Mouse (Mus musculus) retina, postnatal 7 days (tissue): Measurements from ENCODE around the gene Olfr809.

ENCODE experiments used
- DNase-seq: peaks from one replicate; pipeline ENCODE4 v3.0.0-alpha.2; 2012; ENCODE audit warnings: low read depth, low spot score

Olfr809 gene

GRCm38 (mm10) chr10:129774338-129774737 lies at the start of gene Olfr809:
TSS of gene Olfr809 (plus strand) at chr10:129774638.
- DNase-seq: no peak

GRCm38 (mm10) chr10:129729275-129729674 lies 45.2 kb upstream of the Olfr809 start, which contains the start of gene Olfr805:
TSS of gene Olfr805 (minus strand) at chr10:129729375.
- no peak for DNase-seq

GRCm38 (mm10) chr10:129741821-129742220 lies 32.6 kb upstream of the Olfr809 start, which contains the start of gene Olfr806:
TSS of gene Olfr806 (minus strand) at chr10:129741921.
- DNase-seq: no peak

GRCm38 (mm10) chr10:129757693-129758092 lies 16.7 kb upstream of the Olfr809 start, which contains the start of gene Olfr807:
TSS of gene Olfr807 (minus strand) at chr10:129757793.
- no peak for DNase-seq

- DNase-seq: no peak
These were observed 9.3 kb upstream of the Olfr809 start, which contains the start of gene Olfr808 for GRCm38 (mm10) chr10:129765182-129765581. TSS of gene Olfr808 (plus strand) at chr10:129765482.

- DNase-seq: no peak
These were observed 3.7 kb downstream of the Olfr809 start for GRCm38 (mm10) chr10:129778123-129778522.

GRCm38 (mm10) chr10:129794817-129795216 lies 20.4 kb downstream of the Olfr809 start, which contains the start of gene Olfr810:
TSS of gene Olfr810 (minus strand) at chr10:129794917.
- DNase-seq: no peak

- no peak for DNase-seq
These were observed 29.9 kb downstream of the Olfr809 start, which contains the start of gene Olfr811 for GRCm38 (mm10) chr10:129804296-129804695. TSS of gene Olfr811 (minus strand) at chr10:129804396.
